In genomic region chr10:75853452-75853851, GRCm38 (mm10) we compare ENCODE assay signal across 8 mouse cellular contexts. TPM values are rescaled to one million over a fixed set of nuclear protein-coding genes. Genes with fewer than 3 reads are reported as not detected.
DNase-seq lines count a peak whose midpoint lies in the region; ATAC-seq lines count a peak whose summit lies in the region.

No protein-coding gene starts in this region.

- H3K4me1 ChIP-seq in kidney, embryonic 15.5 days = peaks cover 13% of the 10 kb centered on the region
- H3K4me1 ChIP-seq in liver, embryonic 11.5 days (replicated peaks; ENCODE audit: control insufficient read depth, insufficient read depth, low read length) = peaks cover 8% of the 10 kb centered on the region
- 0 out of 2 replicates have a peak, but pooled peaks cover 2% of the 10 kb centered on the region for H3K4me1 ChIP-seq in stomach, embryonic 16.5 days (ENCODE audit: control insufficient read depth, insufficient read depth, low read length)

- DNase-seq in A20 (ENCODE audit: low read depth, low spot score) = peak; percentile 90
- peak; percentile 82 for DNase-seq in adrenal gland, adult 2 months
- DNase-seq in embryo, embryonic 11 days = peak; percentile 89
- peak; percentile 72 for DNase-seq in liver, embryonic 11.5 days (ENCODE audit: low spot score)
- peak; percentile 92 for DNase-seq in naive thymus-derived CD4-positive, alpha-beta T cell, adult 2 months (ENCODE audit: low read depth)

- H3K36me3 ChIP-seq in kidney, embryonic 15.5 days = peaks cover 23% of the 10 kb centered on the region
- peaks cover 13% of the 10 kb centered on the region for H3K36me3 ChIP-seq in liver, embryonic 11.5 days (ENCODE audit: control insufficient read depth, insufficient read depth, low read length)
- no peaks in the 10 kb centered on the region for H3K36me3 ChIP-seq in stomach, embryonic 16.5 days (ENCODE audit: control insufficient read depth, insufficient read depth, low read length)

- peak; percentile 80 for ATAC-seq in granulocyte monocyte progenitor cell, adult 5-6 weeks (replicated peaks; ENCODE audit: poor library complexity, severe bottlenecking)
- peak; percentile 27; the same call in 1 of the 2 replicates for ATAC-seq in kidney, embryonic 15.5 days (replicated peaks; ENCODE audit: low FRiP score)
- ATAC-seq in liver, embryonic 11.5 days (replicated peaks; ENCODE audit: low FRiP score) = peak; percentile 64
- peak; percentile 54; the same call in 1 of the 2 replicates for ATAC-seq in stomach, embryonic 16.5 days (ENCODE audit: insufficient read depth, low FRiP score)

- 31% methylated on average over 10 of the region's 10 CpGs for WGBS in kidney, embryonic 15.5 days
- WGBS in liver, embryonic 11.5 days = 26% methylated on average over 10 of the region's 10 CpGs
- WGBS in stomach, embryonic 16.5 days = 23% methylated on average over 10 of the region's 10 CpGs

- no peak overlapping the region for H3K4me3 ChIP-seq in kidney, embryonic 15.5 days (replicated peaks)
- H3K4me3 ChIP-seq in liver, embryonic 11.5 days (ENCODE audit: low read depth, low read length) = no peak overlapping the region
- no peak overlapping the region for H3K4me3 ChIP-seq in stomach, embryonic 16.5 days (replicated peaks; ENCODE audit: low read length)

- H3K27me3 ChIP-seq in kidney, embryonic 15.5 days = no peaks in the 10 kb centered on the region; the same call in 1 of the 2 replicates
- H3K27me3 ChIP-seq in liver, embryonic 11.5 days (replicated peaks; ENCODE audit: control insufficient read depth, insufficient read depth, low read length) = 0 out of 2 replicates have a peak, but pooled peaks cover 2% of the 10 kb centered on the region
- no peaks in the 10 kb centered on the region for H3K27me3 ChIP-seq in stomach, embryonic 16.5 days (ENCODE audit: control insufficient read depth, insufficient read depth, low read length)

- no peaks in the 10 kb centered on the region for H3K9me3 ChIP-seq in kidney, embryonic 15.5 days (replicated peaks)
- H3K9me3 ChIP-seq in liver, embryonic 11.5 days (ENCODE audit: control insufficient read depth, low read length) = no peaks in the 10 kb centered on the region
- no peaks in the 10 kb centered on the region for H3K9me3 ChIP-seq in stomach, embryonic 16.5 days (replicated peaks; ENCODE audit: control insufficient read depth, low read length)

- no peak overlapping the region for H3K9ac ChIP-seq in kidney, embryonic 15.5 days
- no peak overlapping the region for H3K9ac ChIP-seq in liver, embryonic 11.5 days (ENCODE audit: low read depth, low read length)
- H3K9ac ChIP-seq in stomach, embryonic 16.5 days (ENCODE audit: low read length) = no peak overlapping the region

- H3K27ac ChIP-seq in kidney, embryonic 15.5 days = no peak overlapping the region
- H3K27ac ChIP-seq in liver, embryonic 11.5 days (ENCODE audit: low read depth, low read length) = no peak overlapping the region
- H3K27ac ChIP-seq in stomach, embryonic 16.5 days (ENCODE audit: low read length) = no peak overlapping the region

- no peak overlapping the region for H3K4me2 ChIP-seq in kidney, embryonic 15.5 days
- no peak overlapping the region for H3K4me2 ChIP-seq in liver, embryonic 11.5 days
- no peak overlapping the region for H3K4me2 ChIP-seq in stomach, embryonic 16.5 days (ENCODE audit: low read depth, low read length)

RNA-seq across cellular contexts. Expression of gene Mif, which starts 6.6 kb away (rescaled TPM):
- 100 to 1,000 TPM; 268 to 376 TPM for total RNA-seq in adrenal gland, adult 2 months (2021)
- polyA plus RNA-seq in adrenal gland, adult 2 months (2012; rRNA removed) = 1,719 and 1,732 TPM in 2 replicates
- total RNA-seq in granulocyte monocyte progenitor cell, adult 5-6 weeks (2014; fragmentation: Nextera tagmentation) = 657 and 889 TPM in 2 replicates
- 712 and 870 TPM in 2 replicates for total RNA-seq in granulocyte monocyte progenitor cell, adult 5-6 weeks (2017)
- 2,032 and 2,056 TPM in 2 replicates for polyA plus RNA-seq in kidney, embryonic 15.5 days (2015; fragmentation: Nextera tagmentation; extraction: Ambion mirVana)
- polyA plus RNA-seq in liver, embryonic 11.5 days (2014; fragmentation: Nextera tagmentation; extraction: Ambion mirVana) = 2,667 and 2,772 TPM in 2 replicates
- polyA plus RNA-seq in stomach, embryonic 16.5 days (2015; fragmentation: Nextera tagmentation; extraction: Ambion mirVana) = 1,459 and 1,538 TPM in 2 replicates

RNA-seq across cellular contexts. Expression of gene Gstt2, which starts 16.2 kb away (rescaled TPM):
- 10 to 100 TPM; 32.9 to 36.6 TPM for total RNA-seq in adrenal gland, adult 2 months (2021)
- 136 and 153 TPM in 2 replicates for polyA plus RNA-seq in adrenal gland, adult 2 months (2012; rRNA removed)
- 18.0 and 33.8 TPM in 2 replicates for total RNA-seq in granulocyte monocyte progenitor cell, adult 5-6 weeks (2014; fragmentation: Nextera tagmentation)
- 17.5 and 31.1 TPM in 2 replicates for total RNA-seq in granulocyte monocyte progenitor cell, adult 5-6 weeks (2017)
- 38.2 and 39.6 TPM in 2 replicates for polyA plus RNA-seq in kidney, embryonic 15.5 days (2015; fragmentation: Nextera tagmentation; extraction: Ambion mirVana)
- 38.4 and 39.6 TPM in 2 replicates for polyA plus RNA-seq in liver, embryonic 11.5 days (2014; fragmentation: Nextera tagmentation; extraction: Ambion mirVana)
- polyA plus RNA-seq in stomach, embryonic 16.5 days (2015; fragmentation: Nextera tagmentation; extraction: Ambion mirVana) = 64.8 and 76.9 TPM in 2 replicates

RNA-seq across cellular contexts. Expression of gene Gstt4, which starts 31.1 kb away (rescaled TPM):
- total RNA-seq in adrenal gland, adult 2 months (2021) = not detected
- not detected in 2 replicates for polyA plus RNA-seq in adrenal gland, adult 2 months (2012; rRNA removed)
- not detected in 2 replicates for total RNA-seq in granulocyte monocyte progenitor cell, adult 5-6 weeks (2014; fragmentation: Nextera tagmentation)
- not detected in 2 replicates for total RNA-seq in granulocyte monocyte progenitor cell, adult 5-6 weeks (2017)
- not detected in 2 replicates for polyA plus RNA-seq in kidney, embryonic 15.5 days (2015; fragmentation: Nextera tagmentation; extraction: Ambion mirVana)
- polyA plus RNA-seq in liver, embryonic 11.5 days (2014; fragmentation: Nextera tagmentation; extraction: Ambion mirVana) = not detected in 2 replicates
- polyA plus RNA-seq in stomach, embryonic 16.5 days (2015; fragmentation: Nextera tagmentation; extraction: Ambion mirVana) = not detected in 2 replicates

RNA-seq across cellular contexts. Expression of gene Derl3, which starts 39.8 kb away (rescaled TPM):
- 1 to 10 TPM; 2.1 to 3.9 TPM for total RNA-seq in adrenal gland, adult 2 months (2021)
- polyA plus RNA-seq in adrenal gland, adult 2 months (2012; rRNA removed) = 5.4 and 6.0 TPM in 2 replicates
- total RNA-seq in granulocyte monocyte progenitor cell, adult 5-6 weeks (2014; fragmentation: Nextera tagmentation) = 7.0 TPM in 1 of 2 replicates, not detected in the other
- total RNA-seq in granulocyte monocyte progenitor cell, adult 5-6 weeks (2017) = 2.3 TPM in 1 of 2 replicates, not detected in the other
- polyA plus RNA-seq in kidney, embryonic 15.5 days (2015; fragmentation: Nextera tagmentation; extraction: Ambion mirVana) = 3.3 and 5.0 TPM in 2 replicates
- 4.0 and 5.1 TPM in 2 replicates for polyA plus RNA-seq in liver, embryonic 11.5 days (2014; fragmentation: Nextera tagmentation; extraction: Ambion mirVana)
- 9.6 and 11.9 TPM in 2 replicates for polyA plus RNA-seq in stomach, embryonic 16.5 days (2015; fragmentation: Nextera tagmentation; extraction: Ambion mirVana)

RNA-seq across cellular contexts. Expression of gene Gstt1, which starts 55.1 kb away (rescaled TPM):
- 10 to 100 TPM; 52.0 to 64.8 TPM for total RNA-seq in adrenal gland, adult 2 months (2021)
- polyA plus RNA-seq in adrenal gland, adult 2 months (2012; rRNA removed) = 50.9 and 61.2 TPM in 2 replicates
- not detected in 2 replicates for total RNA-seq in granulocyte monocyte progenitor cell, adult 5-6 weeks (2014; fragmentation: Nextera tagmentation)
- not detected in 2 replicates for total RNA-seq in granulocyte monocyte progenitor cell, adult 5-6 weeks (2017)
- polyA plus RNA-seq in kidney, embryonic 15.5 days (2015; fragmentation: Nextera tagmentation; extraction: Ambion mirVana) = 12.6 and 15.8 TPM in 2 replicates
- polyA plus RNA-seq in liver, embryonic 11.5 days (2014; fragmentation: Nextera tagmentation; extraction: Ambion mirVana) = 40.7 and 43.0 TPM in 2 replicates
- polyA plus RNA-seq in stomach, embryonic 16.5 days (2015; fragmentation: Nextera tagmentation; extraction: Ambion mirVana) = 20.6 and 20.8 TPM in 2 replicates

Comparison
In these comparisons a context has a peak if more than half of its experiments do, and no peak if none do; other contexts are left out.
1. ATAC-seq: peak in every context shown above with its lines; median percentile 80 in granulocyte monocyte progenitor cell, adult 5-6 weeks; 64 in liver, embryonic 11.5 days; 54 in stomach, embryonic 16.5 days; 27 in kidney, embryonic 15.5 days.